Mouse (Mus musculus): ENCODE results near the gene Uchl5. TPM values are rescaled to one million over a fixed set of nuclear protein-coding genes. Genes with fewer than 3 reads are reported as not detected.

The Uchl5 gene
- 2.7 TPM in 2 replicates for polyA plus RNA-seq (2012; rRNA removed)

GRCm38 (mm10) chr1:143776446-143777411 is at the start of gene Uchl5, which contains the start of gene Trove2:
Gene Uchl5 (plus strand): TSS chr1:143777272.
Gene Trove2 (minus strand): TSS chr1:143777068.

Other genes with a start within 250 kb of the Uchl5 start
- 0.13 and 0.25 TPM in 2 replicates for gene B3galt2, start 136.6 kb upstream of the Uchl5 start, polyA plus RNA-seq (2012; rRNA removed)
- gene Cdc73, start 74.4 kb upstream of the Uchl5 start, polyA plus RNA-seq (2012; rRNA removed), result 0.36 and 0.79 TPM in 2 replicates
- 17.3 and 22.2 TPM in 2 replicates for gene Glrx2, start 60.9 kb upstream of the Uchl5 start, polyA plus RNA-seq (2012; rRNA removed)
- 0.67 and 0.68 TPM in 2 replicates for gene Trove2, start 204 bp upstream of the Uchl5 start, polyA plus RNA-seq (2012; rRNA removed)
- gene Rgs2, start 226.9 kb downstream of the Uchl5 start, polyA plus RNA-seq (2012; rRNA removed), result 2.1 and 3.0 TPM in 2 replicates